Mouse (Mus musculus) liver, postnatal 0 days (tissue): ENCODE measurements around the gene Smim5. TPM values are rescaled to one million over a fixed set of nuclear protein-coding genes. Genes with fewer than 3 reads are reported as not detected.

Experiments used
- ATAC-seq: fragments of 200-750 bp; cut with Nextera tagmentation; 2 replicates; pipeline ENCODE4 v1.8.0; 2017; ENCODE audit warnings: mild to moderate bottlenecking, moderate library complexity
- DNase-seq: peaks from one replicate; pipeline ENCODE4 v3.0.0-alpha.2; 2016
- H3K27ac ChIP-seq: fragments of 300-500 bp; sonication (generic); 2 replicates; pipeline ENCODE4 v1.5.1; 2014; ENCODE audit warnings: antibody characterized with exemption, moderate library complexity, mild to moderate bottlenecking, low read depth
- H3K27me3 ChIP-seq: fragments of 300-500 bp; sonication (generic); 2 replicates; pipeline ENCODE4 v1.6.1; 2014; ENCODE audit warnings: low read length, control low read depth, mixed read lengths; ENCODE audit not compliant: insufficient read depth
- H3K36me3 ChIP-seq: fragments of 300-500 bp; sonication (generic); replicated peaks from 2 replicates; pipeline ENCODE4 v1.6.1; 2014; ENCODE audit warnings: mild to moderate bottlenecking, control low read depth, low read length, moderate library complexity, mixed read lengths; ENCODE audit not compliant: insufficient read depth
- H3K4me1 ChIP-seq: fragments of 300-500 bp; sonication (generic); 2 replicates; pipeline ENCODE4 v1.6.1; 2014; ENCODE audit warnings: antibody characterized with exemption, mild to moderate bottlenecking, control low read depth; ENCODE audit not compliant: insufficient read depth
- H3K4me2 ChIP-seq: fragments of 300-500 bp; sonication (generic); 2 replicates; pipeline ENCODE4 v1.6.1; 2014; ENCODE audit warnings: low read depth, mild to moderate bottlenecking, low read length, moderate library complexity, mixed read lengths
- H3K4me3 ChIP-seq: fragments of 300-500 bp; sonication (generic); 2 replicates; pipeline ENCODE4 v1.5.1; 2014; ENCODE audit warnings: low read depth, low read length
- H3K9ac ChIP-seq: fragments of 300-500 bp; sonication (generic); replicated peaks from 2 replicates; pipeline ENCODE4 v1.6.1; 2014; ENCODE audit warnings: mild to moderate bottlenecking, moderate library complexity
- H3K9me3 ChIP-seq: fragments of 300-500 bp; sonication (generic); 2 replicates; pipeline ENCODE4 v1.6.1; 2016; ENCODE audit warnings: mild to moderate bottlenecking, control low read depth, low read length, mixed read lengths
- CTCF ChIP-seq: sonication (generic); IDR thresholded peaks from 2 replicates; pipeline ENCODE4 v1.5.1; 2016; ENCODE audit warnings: antibody characterized with exemption, low read depth
- EP300 ChIP-seq: IDR thresholded peaks from 2 replicates; pipeline ENCODE4 v1.6.1; 2016; ENCODE audit warnings: antibody characterized with exemption, low read depth, mild to moderate bottlenecking
- WGBS: fragments of 180-500 bp; shearing (Covaris S2); extraction: QIAGEN DNeasy Blood & Tissue Kit; methylation state at CpG from one replicate; pipeline ENCODE4 v1.1.7; 2014; ENCODE audit not compliant: insufficient replicate concordance; 5-methylcytosine and 5-hydroxymethylcytosine counted together
- polyA plus RNA-seq: library from polyadenylated mRNA; unstranded; fragments of >200 nt; fragmentation: Nextera tagmentation; extraction: Ambion mirVana; gene quantifications from 2 replicates; pipeline ENCODE4 v1.2.1, GENCODE M21; 2015

The Smim5 gene
- polyA plus RNA-seq, 1 experiment from 2014 or later, result 21.5 TPM

- no peaks in the 10 kb centered on the region for H3K9me3 ChIP-seq
These were observed 21.7 kb upstream of the Smim5 start for GRCm38 (mm10) chr11:115878071-115878470.

GRCm38 (mm10) chr11:115881002-115881401 is 18.8 kb upstream of the Smim5 start:
- Histone ChIP-seq H3K27ac (no peak overlapping the region), H3K4me1 (peaks cover 8% of the 10 kb centered on the region), H3K4me3 (no peak overlapping the region), H3K9ac (no peak overlapping the region), H3K27me3 (no peaks in the 10 kb centered on the region), H3K4me2 (no peak overlapping the region), H3K9me3 (no peaks in the 10 kb centered on the region), H3K36me3 (no peaks in the 10 kb centered on the region)
- peak; percentile 70 for DNase-seq
- ATAC-seq, result 0 out of 2 replicates have a peak, but pooled peaks have one; percentile 6
- TF ChIP-seq EP300 (no peak), CTCF (peak; percentile 97)
- WGBS, result 24% methylated on average over 5 of the region's 5 CpGs

More at GRCm38 (mm10) chr11:115878071-115878470, 21.7 kb upstream of the Smim5 start:
- TF ChIP-seq EP300, result no peak
- no peak for TF ChIP-seq CTCF
- peaks cover 8% of the 10 kb centered on the region for H3K4me1 ChIP-seq
- H3K27me3 ChIP-seq, result no peaks in the 10 kb centered on the region
- no peak for DNase-seq
- H3K4me2 ChIP-seq, result no peak overlapping the region
- no peaks in the 10 kb centered on the region for H3K36me3 ChIP-seq
- ATAC-seq, result no peak
- 82% methylated on average over 8 of the region's 8 CpGs for WGBS
- H3K27ac ChIP-seq, result no peak overlapping the region
- no peak overlapping the region for H3K4me3 ChIP-seq
- no peak overlapping the region for H3K9ac ChIP-seq

DNA sequence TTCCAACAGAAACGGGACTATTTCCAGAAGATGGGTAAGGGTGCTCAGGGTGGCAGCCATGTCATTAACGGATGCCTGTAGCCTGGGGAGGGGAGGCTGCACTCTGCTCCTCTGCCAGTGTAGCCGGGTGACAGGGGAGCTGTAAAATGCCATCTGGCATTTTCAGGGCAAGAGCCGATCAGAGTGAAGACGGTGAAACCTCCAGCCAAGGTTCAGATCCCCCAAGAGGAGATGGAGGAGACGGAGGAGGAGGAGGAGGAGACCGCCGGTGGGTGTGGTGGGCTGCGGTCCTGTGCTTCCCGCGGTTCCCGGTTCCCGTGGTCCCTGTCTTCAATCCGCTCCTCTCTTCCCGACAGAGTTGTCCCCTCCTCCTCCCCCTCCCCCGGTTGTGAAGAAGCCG is 16.5 kb upstream of the Smim5 start:
- Histone ChIP-seq H3K9me3 (no peaks in the 10 kb centered on the region), H3K27me3 (no peaks in the 10 kb centered on the region), H3K4me1 (no peaks in the 10 kb centered on the region; the same call in 1 of the 2 replicates), H3K4me3 (no peak overlapping the region), H3K36me3 (no peaks in the 10 kb centered on the region), H3K9ac (no peak overlapping the region), H3K4me2 (no peak overlapping the region), H3K27ac (no peak overlapping the region)
- DNase-seq (no peak), ATAC-seq (no peak)
- no peak for TF ChIP-seq CTCF
- no peak for TF ChIP-seq EP300
- WGBS, result 44% methylated on average over 13 of the region's 17 CpGs

- Histone ChIP-seq H3K27me3 (no peaks in the 10 kb centered on the region), H3K4me2 (no peak overlapping the region), H3K9me3 (no peaks in the 10 kb centered on the region), H3K4me1 (no peaks in the 10 kb centered on the region; the same call in 1 of the 2 replicates), H3K27ac (no peak overlapping the region), H3K9ac (no peak overlapping the region), H3K36me3 (no peaks in the 10 kb centered on the region), H3K4me3 (no peak overlapping the region)
- ATAC-seq (no peak), DNase-seq (no peak)
- WGBS, result 76% methylated on average over 3 of the region's 3 CpGs
- TF ChIP-seq EP300 (no peak), CTCF (no peak)
These were observed 15.4 kb upstream of the Smim5 start for GRCm38 (mm10) chr11:115884361-115884760.

DNA sequence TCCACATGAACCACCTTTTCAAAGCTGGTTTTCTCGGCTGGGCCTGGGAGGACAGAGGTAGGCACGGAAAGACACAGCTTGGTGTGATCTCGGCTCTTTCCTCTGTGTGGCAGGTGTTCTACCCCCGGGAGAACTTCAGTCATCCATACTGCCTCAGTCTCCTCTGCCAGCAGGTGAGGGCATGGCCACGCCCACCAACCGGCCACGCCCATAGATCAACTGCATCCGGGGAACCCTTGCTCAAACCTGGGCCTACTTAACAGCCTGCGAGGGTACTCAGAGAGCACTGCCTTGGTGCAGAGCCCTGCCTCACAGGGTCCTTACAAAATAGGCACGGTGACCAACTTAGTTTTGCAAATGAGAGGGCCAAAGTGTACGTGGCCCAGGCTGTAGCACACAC is 14.5 kb upstream of the Smim5 start:
- Histone ChIP-seq H3K27me3 (no peaks in the 10 kb centered on the region), H3K9ac (no peak overlapping the region), H3K27ac (no peak overlapping the region), H3K9me3 (no peaks in the 10 kb centered on the region), H3K4me2 (no peak overlapping the region), H3K4me1 (no peaks in the 10 kb centered on the region; the same call in 1 of the 2 replicates), H3K36me3 (no peaks in the 10 kb centered on the region), H3K4me3 (no peak overlapping the region)
- DNase-seq, result no peak
- TF ChIP-seq EP300 (no peak), CTCF (no peak)
- ATAC-seq, result no peak
- WGBS, result 66% methylated on average over 11 of the region's 11 CpGs

DNA sequence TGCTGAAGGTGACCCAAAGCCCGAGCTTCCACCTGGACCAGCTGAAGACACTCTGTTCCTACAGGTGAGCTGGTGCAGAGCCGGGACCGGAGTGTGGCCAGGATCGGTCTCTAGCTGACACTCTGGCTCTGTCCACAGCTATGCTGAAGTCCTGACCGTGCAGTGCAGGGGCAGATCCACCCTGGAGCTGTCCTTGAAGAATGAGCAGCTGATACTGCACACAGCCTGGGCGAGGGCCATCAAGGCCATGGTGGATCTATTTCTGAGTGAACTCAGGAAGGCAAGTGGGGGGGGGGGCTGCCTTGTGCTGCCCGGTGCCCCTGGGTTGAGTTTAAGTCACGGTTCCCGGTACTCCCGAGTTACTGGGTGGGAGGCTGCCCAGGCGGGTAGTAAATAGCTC is 13.3 kb upstream of the Smim5 start:
- WGBS, result 87% methylated on average over 11 of the region's 11 CpGs
- no peak overlapping the region for H3K4me2 ChIP-seq
- no peaks in the 10 kb centered on the region for H3K36me3 ChIP-seq
- H3K27ac ChIP-seq, result no peak overlapping the region
- H3K4me1 ChIP-seq, result no peaks in the 10 kb centered on the region; the same call in 1 of the 2 replicates
- no peak for DNase-seq
- no peaks in the 10 kb centered on the region for H3K27me3 ChIP-seq
- ATAC-seq, result no peak
- no peak overlapping the region for H3K9ac ChIP-seq
- H3K9me3 ChIP-seq, result no peaks in the 10 kb centered on the region
- TF ChIP-seq EP300, result no peak
- TF ChIP-seq CTCF, result no peak
- H3K4me3 ChIP-seq, result no peak overlapping the region

DNA sequence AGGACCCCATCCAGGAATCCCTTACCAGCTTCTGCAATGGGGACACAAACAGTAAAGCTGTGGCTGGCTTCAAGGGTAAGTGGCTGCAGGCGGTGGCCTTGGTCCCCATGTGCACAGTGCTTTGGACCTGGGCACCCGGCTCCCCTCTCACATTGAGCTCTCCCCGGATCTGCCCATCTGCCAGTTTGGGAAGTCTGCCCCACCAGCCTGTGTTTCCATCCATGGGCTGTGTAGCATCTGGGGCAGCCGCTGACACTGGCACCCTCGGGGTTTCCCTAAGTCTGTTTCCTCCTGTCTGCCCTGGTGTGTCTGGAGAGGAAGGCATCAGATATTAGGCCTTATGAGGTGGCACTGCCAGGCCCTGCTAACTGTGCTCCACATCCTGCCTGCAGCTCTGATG is 11.7 kb upstream of the Smim5 start:
- no peak overlapping the region for H3K27ac ChIP-seq
- no peaks in the 10 kb centered on the region for H3K27me3 ChIP-seq
- no peaks in the 10 kb centered on the region for H3K36me3 ChIP-seq
- ATAC-seq (no peak), DNase-seq (no peak)
- no peak overlapping the region for H3K4me3 ChIP-seq
- no peaks in the 10 kb centered on the region for H3K9me3 ChIP-seq
- H3K4me2 ChIP-seq, result no peak overlapping the region
- no peaks in the 10 kb centered on the region; the same call in 1 of the 2 replicates for H3K4me1 ChIP-seq
- TF ChIP-seq EP300 (no peak), CTCF (no peak)
- H3K9ac ChIP-seq, result no peak overlapping the region
- WGBS, result 81% methylated on average over 5 of the region's 5 CpGs
